Mouse (Mus musculus) limb, embryonic 10.5 days (tissue): Measurements from ENCODE around the gene Bcl11b. TPM values are rescaled to one million over a fixed set of nuclear protein-coding genes. Genes with fewer than 3 reads are reported as not detected.

Experiments
- DNase-seq: peaks from one replicate; pipeline ENCODE4 v3.0.0-alpha.2; 2017; ENCODE audit warnings: low spot score
- H3K27ac ChIP-seq: fragments of 300-500 bp; sonication (generic); 2 replicates; pipeline ENCODE4 v1.5.1; 2016; ENCODE audit warnings: mild to moderate bottlenecking
- H3K27me3 ChIP-seq: fragments of 300-500 bp; sonication (generic); 2 replicates; pipeline ENCODE4 v1.6.1; 2016; ENCODE audit warnings: low read depth, mild to moderate bottlenecking; ENCODE audit not compliant: poor library complexity, severe bottlenecking
- H3K36me3 ChIP-seq: fragments of 300-500 bp; sonication (generic); 2 replicates; pipeline ENCODE4 v1.6.1; 2016; ENCODE audit warnings: mild to moderate bottlenecking, moderate library complexity
- H3K4me1 ChIP-seq: fragments of 300-500 bp; sonication (generic); 2 replicates; pipeline ENCODE4 v1.6.1; 2016
- H3K4me3 ChIP-seq: fragments of 300-500 bp; sonication (generic); 2 replicates; pipeline ENCODE4 v1.5.1; 2016; ENCODE audit warnings: mild to moderate bottlenecking, moderate library complexity
- H3K9me3 ChIP-seq: fragments of 300-500 bp; sonication (generic); replicated peaks from 2 replicates; pipeline ENCODE4 v1.6.1; 2016; ENCODE audit warnings: mild to moderate bottlenecking
- WGBS: fragments of 180-500 bp; shearing (Covaris S2); methylation state at CpG from one replicate; pipeline ENCODE4 v1.1.7; 2016; 5-methylcytosine and 5-hydroxymethylcytosine counted together
- polyA plus RNA-seq: library from polyadenylated mRNA; unstranded; fragments of >200 nt; fragmentation: Nextera tagmentation; extraction: Ambion mirVana; gene quantifications from 2 replicates; pipeline ENCODE4 v1.2.1, GENCODE M21; 2016

The Bcl11b gene
- polyA plus RNA-seq, 1 experiment from 2014 or later: 7.8 TPM

DNA sequence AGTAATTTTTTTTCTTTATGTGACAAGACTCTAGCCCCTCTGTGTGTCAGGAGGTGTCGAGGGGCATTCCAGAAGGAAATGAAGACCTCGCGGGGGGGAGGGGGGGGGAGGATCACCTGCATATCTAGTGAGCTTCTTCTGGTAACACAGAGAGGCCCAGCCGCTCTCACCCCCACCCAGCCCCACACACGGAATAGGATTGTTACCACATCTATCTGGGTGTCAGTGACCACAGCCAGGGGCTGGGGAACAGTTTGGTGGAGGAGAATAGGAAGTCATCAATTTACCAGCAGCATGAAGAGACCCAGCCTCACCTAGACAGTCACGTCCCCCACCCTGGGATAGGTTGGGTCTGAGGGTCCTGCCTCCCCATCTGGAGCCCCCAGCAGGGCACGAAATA is 67.0 kb downstream of the Bcl11b start:
- peaks cover 40% of the 10 kb centered on the region for H3K4me1 ChIP-seq
- 76% methylated on average over 7 of the region's 7 CpGs for WGBS

DNA sequence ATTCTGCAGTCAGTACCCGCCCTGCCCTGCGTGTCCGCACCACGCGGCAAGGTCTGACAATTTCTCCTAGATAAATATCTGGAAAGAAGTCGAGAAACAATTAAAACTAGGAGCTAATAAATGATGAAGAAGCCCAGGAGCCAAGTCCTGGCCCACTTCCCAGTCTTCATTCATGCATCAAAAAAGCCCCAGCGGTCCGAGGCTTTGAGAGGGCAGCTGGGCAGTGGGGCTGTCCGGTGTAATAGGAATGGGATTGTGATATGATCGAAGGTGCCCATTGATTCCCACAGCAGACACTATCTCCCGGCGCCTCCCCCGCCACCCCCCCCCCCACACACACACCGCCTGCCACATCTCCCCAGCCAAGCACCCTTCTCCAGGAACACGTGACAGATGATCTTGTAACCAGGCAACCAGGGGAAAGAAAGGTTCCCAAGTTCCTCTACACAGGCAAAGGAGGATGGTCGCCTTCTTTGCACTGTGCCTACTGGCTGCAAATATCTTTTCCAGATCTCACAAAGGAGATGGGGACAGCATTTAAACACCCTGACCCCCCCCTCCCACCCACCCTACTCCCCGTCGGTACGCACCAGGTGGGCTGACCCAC is 68.5 kb downstream of the Bcl11b start:
- no peak overlapping the region for H3K4me3 ChIP-seq
- H3K36me3 ChIP-seq: no peaks in the 10 kb centered on the region
- DNase-seq: no peak
- WGBS: 90% methylated on average over 19 of the region's 19 CpGs
- H3K9me3 ChIP-seq: no peaks in the 10 kb centered on the region
- H3K27me3 ChIP-seq: no peaks in the 10 kb centered on the region
- H3K27ac ChIP-seq: no peak overlapping the region
- peaks cover 54% of the 10 kb centered on the region for H3K4me1 ChIP-seq

More for the DNA sequence above, 67.0 kb downstream of the Bcl11b start:
- H3K4me3 ChIP-seq: no peak overlapping the region
- no peak for DNase-seq
- H3K36me3 ChIP-seq: peaks cover 4% of the 10 kb centered on the region; the same call in 1 of the 2 replicates
- no peaks in the 10 kb centered on the region for H3K27me3 ChIP-seq
- H3K9me3 ChIP-seq: no peaks in the 10 kb centered on the region
- H3K27ac ChIP-seq: no peak overlapping the region

DNA sequence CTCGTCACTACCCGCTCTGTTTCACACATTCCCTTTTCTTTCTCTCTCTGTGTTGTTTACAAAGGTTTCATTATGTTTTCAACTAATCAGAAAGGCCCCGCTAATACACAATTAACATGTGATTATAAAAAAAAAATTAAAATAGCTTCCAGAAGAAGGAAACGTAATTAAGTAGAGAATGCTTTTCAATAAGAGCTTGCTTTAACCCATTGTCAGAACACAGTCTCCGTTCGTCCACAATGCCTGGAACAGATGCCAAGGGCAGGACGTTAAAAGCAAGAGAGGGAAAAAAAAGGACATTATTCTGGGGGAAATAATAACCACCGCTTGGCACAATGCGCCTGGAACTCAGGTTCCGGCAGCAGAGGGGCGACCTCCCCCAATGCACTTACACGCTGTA is 71.3 kb downstream of the Bcl11b start:
- Histone ChIP-seq H3K27ac (no peak overlapping the region), H3K36me3 (no peaks in the 10 kb centered on the region), H3K4me1 (peaks cover 72% of the 10 kb centered on the region)

DNA sequence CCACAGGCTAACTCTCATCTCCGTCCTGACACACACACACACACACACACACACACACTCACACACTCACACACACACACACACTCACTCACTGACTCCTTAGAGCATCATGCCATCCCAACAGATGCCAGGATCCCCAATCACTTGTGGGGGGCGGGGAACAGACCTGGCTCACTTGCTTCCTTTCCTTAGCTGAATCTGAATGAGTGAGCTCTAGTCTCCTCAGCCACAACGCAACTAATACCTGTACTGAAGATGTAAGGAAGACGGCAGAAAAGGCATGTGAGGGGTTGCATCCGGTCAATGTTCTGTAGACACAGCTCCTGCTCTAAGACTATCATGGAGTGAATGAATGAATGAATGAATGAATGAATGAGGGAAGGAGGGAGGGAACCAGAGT is 71.9 kb downstream of the Bcl11b start:
- Histone ChIP-seq H3K4me1 (peaks cover 74% of the 10 kb centered on the region), H3K27ac (peak overlapping the region; percentile 42; the same call in 1 of the 2 replicates)

More for the DNA sequence above, 71.3 kb downstream of the Bcl11b start:
- no peaks in the 10 kb centered on the region for H3K27me3 ChIP-seq
- no peak for DNase-seq
- H3K4me3 ChIP-seq: no peak overlapping the region
- WGBS: 88% methylated on average over 12 of the region's 12 CpGs
- no peaks in the 10 kb centered on the region for H3K9me3 ChIP-seq

DNA sequence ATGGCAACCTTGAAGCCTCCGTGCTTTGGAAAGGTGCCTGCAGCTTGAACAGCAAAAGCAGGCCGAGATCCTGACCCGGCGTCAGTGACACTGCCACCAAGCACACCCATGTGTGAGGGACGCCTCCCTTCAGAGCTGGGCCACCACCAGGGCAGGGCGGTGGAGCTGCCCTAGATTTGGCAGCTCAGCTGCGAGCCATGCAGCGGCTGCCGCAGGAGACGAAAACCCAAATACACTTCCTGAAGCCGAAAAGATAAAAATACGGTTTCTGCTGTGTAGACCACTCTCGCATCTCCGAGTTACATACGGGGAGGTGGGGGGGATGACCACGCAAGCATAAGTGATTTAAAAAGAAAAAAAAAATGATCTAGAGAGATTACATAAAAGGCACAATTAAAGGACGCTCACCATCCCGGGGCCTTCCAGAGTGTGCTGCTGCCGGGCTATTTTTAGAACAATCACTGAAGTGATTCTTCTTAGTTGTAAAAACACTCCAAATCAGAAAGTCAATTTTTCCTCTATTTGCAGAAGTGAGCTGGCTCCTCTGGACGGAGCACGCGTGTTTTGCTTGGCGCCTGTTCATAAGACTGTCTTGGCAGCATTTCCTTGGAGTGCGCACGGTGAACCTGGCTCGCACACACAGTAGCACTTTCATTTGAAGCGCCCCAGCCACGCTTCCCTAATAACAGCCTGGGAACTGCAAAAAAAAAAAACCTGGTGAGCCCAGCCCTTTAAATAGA is 72.6 kb downstream of the Bcl11b start:
- WGBS: 79% methylated on average over 28 of the region's 28 CpGs
- DNase-seq: no peak
- no peaks in the 10 kb centered on the region for H3K36me3 ChIP-seq

More for the DNA sequence above, 71.9 kb downstream of the Bcl11b start:
- no peak overlapping the region for H3K4me3 ChIP-seq
- no peaks in the 10 kb centered on the region for H3K27me3 ChIP-seq
- H3K36me3 ChIP-seq: no peaks in the 10 kb centered on the region
- DNase-seq: no peak
- no peaks in the 10 kb centered on the region for H3K9me3 ChIP-seq
- 94% methylated on average over 5 of the region's 5 CpGs for WGBS

DNA sequence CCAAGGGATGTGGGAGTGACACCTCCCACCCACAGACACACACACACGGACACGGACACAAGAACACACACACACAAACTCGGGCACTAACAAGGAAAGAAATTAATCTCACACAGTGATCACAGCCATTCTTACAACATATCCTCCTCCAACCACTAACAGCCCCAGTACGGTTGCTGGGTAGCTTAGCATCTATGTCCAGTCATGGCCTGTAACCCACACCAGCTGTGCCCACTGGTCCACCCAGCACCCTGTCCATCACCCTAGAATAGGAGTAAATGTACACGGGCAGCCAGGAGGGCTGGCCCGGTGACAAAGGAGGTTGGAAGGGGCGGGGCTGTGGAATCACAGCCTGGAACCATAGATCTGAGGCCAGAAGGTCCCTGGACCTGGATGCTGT is 74.5 kb downstream of the Bcl11b start:
- 92% methylated on average over 7 of the region's 7 CpGs for WGBS
- H3K27ac ChIP-seq: 0 out of 2 replicates have a peak overlapping the region, but pooled peaks have one; percentile 36

More for the DNA sequence above, 72.6 kb downstream of the Bcl11b start:
- Histone ChIP-seq H3K27me3 (no peaks in the 10 kb centered on the region), H3K4me1 (peaks cover 79% of the 10 kb centered on the region), H3K9me3 (no peaks in the 10 kb centered on the region), H3K27ac (peak overlapping the region; percentile 42; the same call in 1 of the 2 replicates), H3K4me3 (no peak overlapping the region)

DNA sequence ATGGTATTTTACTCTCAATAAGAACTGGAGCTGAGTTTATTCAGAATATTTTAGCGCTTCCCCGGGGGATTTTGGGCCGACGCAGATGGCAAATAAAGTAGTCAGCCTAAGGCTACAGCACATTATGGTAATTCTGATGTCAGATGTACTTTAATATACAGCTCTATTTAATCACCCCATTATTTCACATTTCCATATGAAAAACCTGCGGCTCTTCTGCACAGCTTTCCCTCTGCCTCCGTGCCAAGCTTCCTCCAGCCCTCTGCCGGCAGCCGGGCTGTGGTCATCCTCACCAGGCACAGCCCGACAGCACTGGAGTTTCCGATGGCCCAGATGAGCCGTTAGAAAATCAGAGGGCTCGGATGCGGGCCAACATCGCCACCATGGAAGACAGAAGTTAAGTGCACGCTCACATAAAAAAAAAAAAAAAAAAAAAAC is 74.9 kb downstream of the Bcl11b start:
- no peak for DNase-seq
- Histone ChIP-seq H3K27ac (no peak overlapping the region), H3K9me3 (no peaks in the 10 kb centered on the region), H3K4me3 (no peak overlapping the region), H3K4me1 (peaks cover 86% of the 10 kb centered on the region), H3K36me3 (no peaks in the 10 kb centered on the region), H3K27me3 (no peaks in the 10 kb centered on the region)
- WGBS: 83% methylated on average over 15 of the region's 15 CpGs

More for the DNA sequence above, 74.5 kb downstream of the Bcl11b start:
- no peaks in the 10 kb centered on the region for H3K27me3 ChIP-seq
- peaks cover 87% of the 10 kb centered on the region for H3K4me1 ChIP-seq
- no peak for DNase-seq
- no peak overlapping the region for H3K4me3 ChIP-seq
- no peaks in the 10 kb centered on the region for H3K9me3 ChIP-seq
- no peaks in the 10 kb centered on the region for H3K36me3 ChIP-seq

DNA sequence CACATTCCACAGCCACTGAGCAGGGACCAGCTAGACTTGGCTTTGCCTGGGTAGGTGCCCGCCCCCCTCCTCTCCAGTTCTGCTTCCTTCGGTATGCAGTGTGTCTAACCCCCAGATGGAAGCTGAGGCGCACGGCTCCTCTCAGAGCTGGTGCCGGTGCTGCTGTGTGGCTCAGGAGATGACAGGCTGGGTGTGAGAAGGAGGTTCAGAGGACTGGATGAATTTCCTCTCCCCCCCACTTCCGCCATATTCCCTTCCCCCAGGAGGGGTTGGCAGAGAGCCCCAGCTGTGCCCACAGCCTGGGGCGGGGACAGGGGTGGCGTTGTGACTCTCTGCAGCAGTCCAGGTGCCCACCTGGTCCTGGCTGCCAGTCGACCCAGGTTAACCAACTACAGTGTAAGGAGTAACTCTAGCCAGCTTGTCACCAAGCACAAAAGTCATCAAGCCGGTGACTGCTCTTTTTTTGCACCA is 75.4 kb downstream of the Bcl11b start:
- no peak for DNase-seq
- H3K27ac ChIP-seq: peak overlapping the region; percentile 42; the same call in 1 of the 2 replicates
- no peak overlapping the region for H3K4me3 ChIP-seq
- no peaks in the 10 kb centered on the region for H3K36me3 ChIP-seq
- H3K9me3 ChIP-seq: no peaks in the 10 kb centered on the region
- H3K27me3 ChIP-seq: no peaks in the 10 kb centered on the region
- 70% methylated on average over 10 of the region's 10 CpGs for WGBS
- peaks cover 86% of the 10 kb centered on the region for H3K4me1 ChIP-seq

DNA sequence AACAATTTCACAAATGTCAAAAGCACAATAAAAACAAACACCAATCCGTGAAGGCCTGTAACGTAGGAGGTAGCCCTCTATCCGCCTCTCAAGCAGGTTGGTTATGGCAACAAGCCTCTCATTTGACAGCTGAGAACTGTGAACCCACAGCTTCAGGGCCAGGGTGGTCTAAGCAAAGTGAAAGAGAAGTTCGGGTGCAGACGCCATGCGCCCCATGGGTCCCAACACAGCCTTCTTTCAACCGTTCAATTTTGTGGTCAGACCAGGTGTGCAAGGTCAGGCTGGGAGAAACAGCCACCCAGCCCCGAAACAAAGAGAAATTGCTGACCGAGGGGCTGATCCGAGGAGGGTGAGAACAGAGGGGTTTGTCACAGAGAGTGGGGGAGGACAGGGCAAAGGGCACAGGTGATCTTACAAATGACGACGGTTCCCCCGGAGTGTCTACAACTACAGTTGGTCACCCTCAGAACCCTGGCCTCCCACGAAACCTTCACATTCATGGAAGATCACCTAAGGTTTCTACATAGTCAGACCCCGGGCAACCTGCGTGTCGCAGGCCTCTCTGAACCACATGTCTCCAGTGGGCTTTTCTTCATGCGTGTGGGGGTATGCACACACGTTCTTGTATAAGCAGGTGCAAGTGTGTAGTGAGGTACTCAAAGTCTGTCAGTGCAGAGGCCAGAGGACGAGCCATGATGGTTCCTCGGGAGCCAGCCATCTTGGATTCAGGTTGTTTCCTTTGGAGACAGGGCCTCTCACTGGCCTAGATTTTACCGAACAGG is 77.1 kb downstream of the Bcl11b start:
- Histone ChIP-seq H3K4me1 (peaks cover 72% of the 10 kb centered on the region), H3K9me3 (no peaks in the 10 kb centered on the region), H3K27ac (no peak overlapping the region), H3K36me3 (no peaks in the 10 kb centered on the region), H3K4me3 (no peak overlapping the region), H3K27me3 (no peaks in the 10 kb centered on the region)
- DNase-seq: no peak
- WGBS: 93% methylated on average over 22 of the region's 22 CpGs

DNA sequence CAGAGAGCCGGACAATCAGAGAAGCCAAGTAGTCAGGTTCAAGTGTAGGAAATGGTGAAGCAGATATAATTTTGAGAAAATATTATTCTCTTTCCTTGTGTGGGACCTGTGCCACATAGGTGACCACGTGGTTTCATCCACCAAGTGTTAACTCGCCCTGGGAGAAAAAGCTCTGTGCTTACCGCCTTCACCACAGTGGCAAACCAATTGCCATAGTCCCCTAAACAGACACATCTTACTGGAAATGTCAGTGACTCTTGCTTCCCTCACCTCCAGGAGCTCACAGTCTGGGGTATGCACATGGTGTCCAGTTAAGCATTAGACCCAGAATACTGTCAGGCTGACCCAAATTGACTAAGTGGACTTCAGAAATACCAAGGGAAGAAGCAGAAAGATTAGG is 78.7 kb downstream of the Bcl11b start:
- Histone ChIP-seq H3K27me3 (no peaks in the 10 kb centered on the region), H3K27ac (0 out of 2 replicates have a peak overlapping the region, but pooled peaks have one; percentile 57), H3K36me3 (no peaks in the 10 kb centered on the region), H3K9me3 (no peaks in the 10 kb centered on the region), H3K4me1 (peaks cover 66% of the 10 kb centered on the region), H3K4me3 (no peak overlapping the region)
- WGBS: 80% methylated on average over 4 of the region's 4 CpGs
- DNase-seq: no peak

DNA sequence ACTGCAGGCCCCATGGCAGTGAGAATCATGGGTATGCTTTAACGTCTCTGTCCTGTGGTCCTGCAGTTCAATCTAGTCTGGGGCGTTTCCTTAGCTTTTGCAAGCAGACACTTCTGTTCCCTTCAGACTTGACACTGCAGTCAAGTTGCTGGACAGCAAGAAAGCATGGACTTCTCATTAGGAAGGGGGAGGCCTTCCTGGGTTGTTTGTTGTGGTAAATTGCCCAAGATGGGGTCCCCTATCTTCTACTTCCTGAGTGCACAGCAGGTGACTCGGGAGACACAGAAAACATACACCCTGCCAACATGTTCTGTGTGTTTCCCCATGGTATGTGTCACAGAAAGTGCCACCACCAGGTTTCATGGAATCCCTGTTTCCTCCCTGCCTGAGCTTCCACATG is 79.4 kb downstream of the Bcl11b start:
- Histone ChIP-seq H3K4me1 (peaks cover 58% of the 10 kb centered on the region), H3K9me3 (no peaks in the 10 kb centered on the region), H3K4me3 (no peak overlapping the region), H3K27me3 (no peaks in the 10 kb centered on the region), H3K27ac (no peak overlapping the region), H3K36me3 (no peaks in the 10 kb centered on the region)
- WGBS: 68% methylated on average over 3 of the region's 3 CpGs
- DNase-seq: no peak

DNA sequence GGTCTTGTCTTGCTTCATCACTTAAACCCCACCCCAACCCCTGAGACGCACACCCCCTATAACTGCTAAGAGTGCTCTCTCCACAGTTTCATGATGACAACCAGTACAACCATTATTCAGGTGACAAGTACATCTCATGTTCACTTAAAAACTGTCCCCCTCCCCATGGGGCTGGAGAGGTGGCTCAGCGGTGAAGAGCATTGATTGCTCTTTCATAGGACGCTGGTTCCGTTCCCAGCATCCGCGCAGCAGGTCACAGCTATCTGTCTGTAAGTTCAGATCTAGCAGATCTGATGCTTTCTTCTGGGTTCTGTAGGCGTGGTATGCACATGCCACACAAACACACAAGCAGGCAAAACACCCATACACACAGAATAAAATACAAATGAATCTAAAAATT is 81.2 kb downstream of the Bcl11b start:
- WGBS: 92% methylated on average over 7 of the region's 7 CpGs
- Histone ChIP-seq H3K9me3 (no peaks in the 10 kb centered on the region), H3K27ac (no peak overlapping the region), H3K27me3 (no peaks in the 10 kb centered on the region), H3K4me3 (no peak overlapping the region), H3K4me1 (peaks cover 40% of the 10 kb centered on the region), H3K36me3 (peaks cover 5% of the 10 kb centered on the region)
- no peak for DNase-seq
